Mouse (Mus musculus): ENCODE data around the gene Tinag.
"Not testable (repeated sequence)": the region's sequence is repeated elsewhere in the genome, so short reads cannot be mapped to it uniquely, and the experiment has no call there.

The Tinag gene

DNA sequence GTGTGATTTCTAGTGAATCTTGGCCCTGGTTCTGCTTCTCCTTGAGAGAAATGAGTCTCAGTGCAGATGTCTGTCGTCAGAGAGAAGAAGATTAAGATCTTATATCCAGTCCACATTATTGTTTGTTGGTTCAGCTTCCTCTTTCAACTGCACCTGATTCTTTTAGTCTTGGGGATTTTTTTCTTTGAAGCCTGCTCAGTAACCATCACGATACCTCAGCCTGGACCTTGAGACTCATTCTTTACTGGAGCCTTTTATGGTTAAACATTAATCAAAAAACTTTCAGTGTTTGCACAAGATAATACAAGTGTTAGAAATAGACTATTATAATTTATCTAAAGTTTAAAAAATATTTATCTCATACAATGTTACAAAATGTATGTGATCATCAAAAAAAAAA lies at the start of gene Tinag:
TSS of gene Tinag (minus strand) at position 210 of the 400 bp plus-strand sequence.
- in situ Hi-C loops (cut with MboI) = no loop called here

DNA sequence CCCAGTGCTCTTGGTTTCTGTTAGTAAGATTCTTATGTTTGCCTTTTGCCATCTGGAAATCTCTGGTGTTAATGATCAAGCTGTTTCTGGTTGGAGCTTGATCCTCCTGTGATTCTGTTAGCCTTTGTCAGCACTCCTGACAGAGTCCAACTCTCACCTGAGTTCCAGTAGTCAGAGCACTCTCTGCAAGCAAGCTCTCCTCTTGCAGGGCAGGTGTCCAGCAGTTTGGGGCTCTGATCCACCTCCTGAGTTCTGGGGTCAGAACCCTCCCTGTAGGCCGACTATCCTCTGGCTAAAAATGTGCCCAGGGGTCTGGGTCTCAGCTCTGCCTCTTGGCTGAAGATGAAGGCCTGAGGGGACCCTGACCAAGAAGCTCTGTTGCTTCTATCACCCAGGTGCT lies 37.6 kb upstream of the Tinag start:
- in situ Hi-C loops (cut with MboI) = not testable (repeated sequence)

DNA sequence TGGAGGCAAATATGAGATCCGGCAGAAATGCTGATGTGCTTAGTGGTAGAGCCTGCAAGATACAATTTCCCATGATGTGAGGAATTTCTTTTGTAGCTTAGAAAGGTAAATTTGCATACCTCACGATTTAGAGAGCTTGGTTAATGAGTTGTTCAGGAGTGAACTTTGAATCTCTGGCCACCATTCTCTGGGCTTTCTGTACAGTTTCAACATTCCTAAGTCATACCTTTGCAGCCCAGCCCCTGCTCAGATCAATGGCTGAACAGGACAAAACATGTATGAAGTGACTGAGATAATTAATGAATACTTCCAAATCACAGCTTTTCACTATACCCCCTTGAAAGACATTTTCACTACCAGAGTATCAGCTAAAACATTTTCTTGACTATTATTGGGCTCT lies 26.1 kb upstream of the Tinag start:
- in situ Hi-C loops (cut with MboI) = no loop called here

DNA sequence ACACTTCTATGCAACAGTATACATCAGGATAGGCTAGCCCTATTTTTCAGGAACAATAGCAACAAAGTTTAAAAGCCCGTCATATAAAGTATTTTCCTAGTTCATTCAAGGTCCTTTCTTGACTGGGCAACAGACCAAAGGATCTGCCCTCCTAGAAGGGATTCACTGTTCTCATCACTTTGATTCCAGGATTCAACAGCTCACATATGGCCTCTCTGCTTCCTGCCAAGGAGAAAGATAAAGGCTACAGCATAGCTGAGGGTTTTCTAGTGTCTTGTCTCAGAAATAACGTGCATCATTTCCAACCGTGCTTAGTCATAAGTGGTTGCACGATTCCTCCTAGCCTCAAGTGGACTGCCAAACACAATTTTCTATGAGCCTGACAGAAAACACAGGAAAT lies 11.0 kb upstream of the Tinag start:
- in situ Hi-C loops (cut with MboI) = no loop called here

DNA sequence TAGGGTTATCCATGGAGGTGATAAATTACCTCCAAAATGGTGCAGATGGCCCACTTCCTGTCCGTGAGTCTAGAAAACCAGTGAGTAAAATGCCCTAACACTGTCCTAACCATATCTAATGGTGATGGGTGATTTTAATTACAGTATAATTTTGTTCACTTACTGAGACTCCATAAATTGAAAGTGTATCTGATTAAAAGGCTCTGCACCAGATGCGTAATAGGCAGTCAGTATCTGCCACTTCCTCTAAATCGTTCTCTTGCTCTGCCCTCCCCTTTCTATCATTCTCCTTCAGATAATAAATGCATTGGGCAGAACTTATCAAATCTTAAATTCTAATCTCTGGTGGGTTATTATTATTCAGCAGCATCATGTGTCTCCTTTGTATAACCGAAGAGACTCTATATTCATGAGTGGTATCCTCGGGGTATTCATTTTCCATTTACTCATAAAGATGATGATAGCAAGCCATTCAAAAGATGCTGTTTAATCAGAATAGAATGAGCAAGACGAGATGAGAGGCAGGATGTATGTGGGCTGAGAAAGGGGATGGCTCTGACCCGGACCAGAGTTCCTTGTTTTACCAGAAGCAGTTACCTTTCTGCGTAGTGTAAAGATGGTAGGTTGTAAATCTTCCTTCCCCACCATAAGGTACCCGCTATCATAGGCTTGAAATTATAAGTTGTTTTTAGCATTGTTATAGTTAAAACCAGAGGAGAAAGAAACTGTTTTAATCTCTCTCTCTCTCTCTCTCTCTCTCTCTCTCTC lies 9.0 kb upstream of the Tinag start:
- in situ Hi-C loops (cut with MboI) = no loop called here

DNA sequence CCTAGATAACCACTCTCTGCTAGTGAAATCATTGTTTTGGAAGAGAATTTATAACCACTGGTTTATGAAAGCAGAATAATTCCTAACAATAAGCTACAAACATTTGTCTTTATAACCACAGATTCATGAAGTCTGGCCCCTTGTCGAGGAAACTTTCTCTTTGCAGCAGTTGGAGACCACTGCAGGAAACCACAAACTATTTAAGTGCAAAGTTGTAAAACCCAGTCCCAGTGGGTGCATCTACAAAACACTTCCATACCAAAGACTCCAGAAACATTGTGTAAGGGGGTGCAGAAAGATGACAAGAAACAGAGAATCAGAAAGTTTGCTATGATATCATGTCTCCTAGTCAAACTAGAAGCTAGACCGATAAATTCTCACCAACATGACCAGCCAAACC lies 5.8 kb upstream of the Tinag start:
- in situ Hi-C loops (cut with MboI) = no loop called here

DNA sequence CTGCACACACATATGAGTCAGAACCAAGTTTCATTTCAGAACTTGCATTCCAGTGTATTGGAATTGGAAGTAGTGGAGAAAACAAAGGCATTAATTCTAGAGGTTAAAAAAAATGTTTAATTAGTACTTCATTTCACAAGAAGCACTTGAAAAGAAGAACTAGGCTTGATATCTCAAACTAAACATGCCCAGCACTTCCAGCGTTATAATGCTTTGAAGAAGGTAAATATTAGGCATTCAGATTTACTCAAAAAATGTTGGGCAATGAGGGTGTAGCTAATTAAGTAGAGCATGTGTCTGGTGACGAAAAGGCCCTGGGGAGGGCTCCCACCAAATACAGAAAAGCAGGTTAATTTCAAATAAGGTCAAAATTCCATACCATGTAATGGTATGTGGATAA lies 4.1 kb upstream of the Tinag start:
- in situ Hi-C loops (cut with MboI) = no loop called here

DNA sequence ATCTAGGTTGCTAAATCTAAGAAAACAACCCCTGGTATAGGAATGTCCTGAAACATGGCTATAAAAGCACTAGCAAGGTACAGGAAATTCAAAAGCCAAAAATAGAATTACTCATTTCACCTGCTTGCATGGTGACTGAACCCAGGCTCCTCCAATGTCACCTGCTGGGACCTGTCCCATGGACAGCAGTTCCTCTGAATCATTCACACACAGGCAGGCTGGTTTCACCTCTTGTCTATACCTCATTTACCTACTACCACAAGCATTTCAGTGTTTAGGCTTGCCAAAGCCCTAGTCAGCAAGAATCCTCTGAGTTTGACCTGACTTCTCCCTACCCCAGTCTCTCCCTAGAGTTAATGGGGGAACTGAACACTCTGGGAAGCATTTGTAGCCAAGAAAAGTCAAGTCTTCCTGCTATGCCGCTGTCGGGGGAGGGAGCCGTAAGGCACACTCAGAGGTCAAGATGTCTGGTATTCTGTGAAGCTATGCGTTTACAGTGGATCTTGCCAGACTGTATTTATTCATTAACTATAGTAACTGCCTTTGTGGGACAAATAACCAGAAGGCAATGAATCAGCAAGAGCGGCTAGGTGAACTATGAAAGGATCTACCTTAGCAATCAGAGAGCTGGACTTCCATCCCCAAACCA lies 597 bp upstream of the Tinag start:
- in situ Hi-C loops (cut with MboI) = no loop called here

DNA sequence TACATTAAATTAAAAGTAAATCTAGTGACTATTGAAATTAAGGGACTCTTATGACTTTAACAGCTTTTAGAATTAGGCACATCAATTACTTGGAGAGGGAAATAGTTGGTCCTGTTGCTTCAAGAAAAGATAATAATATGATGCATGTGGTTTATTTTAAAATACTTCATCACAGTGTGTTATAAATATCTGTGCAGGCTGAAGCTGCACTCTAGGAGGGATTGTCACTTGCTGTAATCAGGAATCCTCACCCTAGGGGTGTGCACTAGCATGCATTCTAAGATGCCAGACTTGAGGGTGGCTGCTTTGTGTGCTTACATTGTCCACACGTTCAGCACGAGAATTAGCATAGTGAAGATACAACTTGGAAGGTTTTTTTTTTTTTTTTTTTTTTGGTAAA lies 10.2 kb downstream of the Tinag start:
- in situ Hi-C loops (cut with MboI) = no loop called here

DNA sequence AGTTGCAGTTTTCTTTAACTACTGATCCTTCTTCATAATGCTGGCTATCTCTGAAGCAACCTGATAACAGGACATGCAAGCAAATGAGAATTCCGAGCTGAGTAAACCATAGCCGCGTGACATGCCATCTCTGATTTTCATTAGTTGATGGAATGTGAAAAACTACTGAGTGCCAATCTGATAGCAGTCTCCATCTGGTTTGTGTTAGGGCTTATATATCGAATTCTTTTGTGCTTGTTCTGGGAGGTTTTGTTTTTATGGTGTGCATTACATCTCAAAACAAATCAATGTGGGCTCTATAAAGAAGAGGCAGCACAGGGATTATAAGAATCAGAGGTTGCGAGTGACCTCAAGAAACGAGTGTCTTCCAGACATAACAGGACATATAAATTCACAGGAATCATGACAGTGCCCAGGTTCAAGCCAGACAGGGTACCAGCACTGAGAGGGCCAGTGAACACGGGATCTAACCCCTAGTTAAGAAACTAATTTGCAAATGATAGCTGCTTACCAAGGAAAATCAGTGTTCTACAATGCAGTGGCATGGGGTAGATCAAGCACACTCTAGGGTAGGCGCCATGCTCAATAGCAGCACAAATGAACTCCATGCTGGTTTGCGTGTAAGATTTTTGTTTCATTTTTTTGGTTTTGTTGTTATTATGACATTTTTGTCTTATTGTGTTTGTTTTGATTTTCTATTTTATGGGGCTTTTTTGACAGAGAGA lies 13.0 kb downstream of the Tinag start:
- in situ Hi-C loops (cut with MboI) = no loop called here

DNA sequence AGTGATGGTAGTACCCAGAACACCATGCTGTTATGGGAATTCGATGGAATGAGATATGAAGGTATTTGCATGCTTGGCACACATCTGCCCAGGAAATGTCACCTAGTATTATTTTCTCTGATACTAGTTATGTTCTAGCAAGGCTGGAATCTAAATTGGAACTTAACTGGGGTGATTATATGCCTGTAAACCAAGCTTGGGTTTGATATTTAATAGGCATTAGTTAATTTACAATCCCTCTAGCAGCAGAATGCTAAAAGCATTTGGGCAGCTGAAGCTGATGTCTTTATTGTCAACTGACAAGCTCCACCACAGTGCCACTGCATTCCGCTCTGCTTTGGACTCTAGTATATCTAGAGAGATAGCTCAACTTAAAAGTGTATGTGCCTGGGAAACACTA lies 20.3 kb downstream of the Tinag start:
- in situ Hi-C loops (cut with MboI) = no loop called here

DNA sequence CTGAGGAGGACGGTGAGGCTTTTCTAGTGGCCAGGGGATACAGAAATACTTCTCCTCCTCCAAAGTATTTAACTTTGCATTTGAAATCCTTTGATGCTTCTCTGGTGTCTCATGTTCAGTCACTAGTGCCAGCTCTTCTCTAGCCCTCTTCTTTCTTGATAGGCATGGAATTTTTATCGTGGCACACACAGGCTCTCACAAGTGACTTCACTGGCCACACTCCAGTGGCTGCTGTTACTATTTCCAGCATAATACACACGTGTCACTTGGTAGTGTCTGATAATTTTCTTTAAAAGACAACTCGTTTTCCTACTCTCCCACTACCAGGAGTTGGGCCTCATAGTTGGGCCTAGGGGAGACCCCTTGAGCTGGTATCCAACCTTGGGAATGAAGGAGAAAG lies 26.7 kb downstream of the Tinag start:
- in situ Hi-C loops (cut with MboI) = no loop called here

DNA sequence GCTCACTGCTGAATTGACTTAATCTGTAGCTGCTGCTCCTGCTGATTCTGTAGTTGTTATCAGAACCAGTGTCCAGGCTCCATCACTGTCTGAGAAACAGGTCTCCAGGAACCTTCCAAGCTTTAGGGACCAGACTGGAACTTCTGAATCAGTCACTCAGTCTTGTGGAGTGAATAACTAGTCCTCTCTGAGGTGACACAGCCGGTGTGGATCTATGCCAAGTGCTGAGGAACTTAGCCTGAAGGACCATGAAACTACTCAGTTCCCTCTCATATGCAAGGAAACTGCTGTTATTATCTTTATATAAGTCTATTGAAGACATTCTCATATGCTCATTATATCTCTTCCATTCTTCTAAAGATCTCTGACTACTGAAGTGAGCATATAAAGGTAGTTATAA lies 49.6 kb downstream of the Tinag start:
- in situ Hi-C loops (cut with MboI) = no loop called here

DNA sequence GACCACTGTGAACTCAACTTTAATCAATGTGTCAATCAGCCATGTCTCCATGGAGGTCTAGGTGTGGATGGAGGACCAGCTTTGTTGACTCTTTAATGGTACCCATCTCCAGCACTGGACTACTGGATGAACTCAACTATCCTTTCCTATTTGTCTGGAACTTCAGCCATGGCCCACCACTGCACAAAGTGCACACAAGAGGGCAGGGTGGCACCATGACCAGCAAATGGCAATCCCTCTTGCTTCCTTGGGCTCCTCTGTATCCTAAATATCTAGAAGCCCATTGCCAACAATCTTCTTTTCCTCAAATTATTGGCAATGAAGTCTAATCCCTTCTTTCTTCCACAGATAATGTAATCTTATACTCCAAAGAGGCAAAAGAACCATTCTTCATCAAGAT lies 55.6 kb downstream of the Tinag start:
- in situ Hi-C loops (cut with MboI) = no loop called here

DNA sequence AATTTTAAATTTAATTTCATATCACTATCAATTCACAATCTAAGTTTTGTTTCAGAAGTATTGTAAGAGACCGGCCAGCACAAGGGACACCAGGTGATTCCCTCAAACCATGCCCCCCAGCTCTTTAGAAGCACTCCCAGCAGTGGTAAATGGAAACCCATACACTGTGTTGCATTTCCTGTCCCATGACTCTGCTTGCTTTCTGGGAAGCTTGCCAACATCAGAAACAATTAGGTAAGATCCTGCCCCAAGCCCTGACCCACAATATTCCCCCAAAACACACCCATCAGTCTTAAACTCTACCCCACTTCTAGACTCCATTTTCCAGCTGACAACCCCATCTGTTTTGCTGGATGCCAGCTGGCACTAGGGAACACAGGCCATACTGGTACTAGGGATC lies 110.8 kb downstream of the Tinag start:
- in situ Hi-C loops (cut with MboI) = no loop called here

DNA sequence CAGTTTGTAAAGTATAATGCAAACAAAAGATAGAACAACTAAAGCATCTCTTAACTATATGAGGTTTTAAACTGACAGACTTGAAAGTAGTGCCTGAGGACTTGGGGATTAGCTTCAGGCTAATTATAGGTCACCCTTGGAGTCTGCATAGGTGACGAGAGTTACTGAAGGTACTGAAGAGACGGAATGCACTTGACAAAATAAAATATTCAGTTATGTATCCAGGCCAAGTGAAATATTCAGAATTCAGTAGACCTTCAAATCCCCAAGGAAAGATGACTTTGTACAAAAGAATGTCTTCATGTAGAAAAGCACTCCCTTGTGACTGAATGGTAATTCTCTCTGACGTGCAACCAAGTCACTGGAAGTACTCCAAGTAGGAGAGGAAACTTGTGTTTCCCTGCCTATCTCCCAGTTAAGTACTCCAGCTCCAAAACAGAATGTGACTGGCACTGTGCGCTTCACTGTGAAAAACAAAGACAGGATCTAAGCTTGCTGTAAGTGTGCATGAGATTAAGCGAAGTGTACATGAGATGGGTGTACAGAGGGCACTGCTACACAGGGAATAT lies 130.4 kb downstream of the Tinag start:
- in situ Hi-C loops (cut with MboI) = no loop called here
